ENCODE assay signal across 17 mouse cellular contexts in genomic region chr7:79511656-79512055, GRCm38 (mm10). TPM values are rescaled to one million over a fixed set of nuclear protein-coding genes. Genes with fewer than 3 reads are reported as not detected.
DNase-seq lines count a peak whose midpoint lies in the region; ATAC-seq lines count a peak whose summit lies in the region.
"Had no signal": no experiment of that assay in that cellular context is flagged by ENCODE, and none has a peak within 500 bp of the region (broad histone marks: within the 10 kb centered on the region; RNA-seq: fewer than 3 reads in every experiment).

No protein-coding gene starts in this region.

- peaks cover 100% of the 10 kb centered on the region for H3K27me3 ChIP-seq in embryonic facial prominence, embryonic 10.5 days (replicated peaks; ENCODE audit: low read depth, poor library complexity, severe bottlenecking)
- H3K27me3 ChIP-seq in hindbrain, embryonic 11.5 days (ENCODE audit: control insufficient read depth, insufficient read depth, low read length), result peaks cover 43% of the 10 kb centered on the region
- peaks cover 13% of the 10 kb centered on the region; the same call in 1 of the 2 replicates for H3K27me3 ChIP-seq in midbrain, embryonic 14.5 days (ENCODE audit: control insufficient read depth, insufficient read depth, low read length)
- H3K27me3 ChIP-seq in kidney, embryonic 14.5 days (ENCODE audit: control insufficient read depth, insufficient read depth, low read length), result peaks cover 100% of the 10 kb centered on the region

- 2% methylated on average over 5 of the region's 5 CpGs for WGBS in embryonic facial prominence, embryonic 10.5 days
- WGBS in hindbrain, embryonic 11.5 days, result 3% methylated on average over 5 of the region's 5 CpGs
- 9% methylated on average over 5 of the region's 5 CpGs for WGBS in midbrain, embryonic 14.5 days
- WGBS in kidney, embryonic 14.5 days, result 4% methylated on average over 5 of the region's 5 CpGs

- peak; percentile 6 for DNase-seq in cerebellum, adult 11 months
- DNase-seq in cerebellum, adult 11-12 months, result no peak
- DNase-seq in embryonic facial prominence, embryonic 10.5 days (ENCODE audit: low spot score), result peak; percentile 26
- peak; percentile 63 for DNase-seq in hindbrain, embryonic 11.5 days (ENCODE audit: low spot score)
- peak; percentile 61 for DNase-seq in midbrain, embryonic 14.5 days
- DNase-seq in kidney, adult 11 months, result no peak
- no peak for DNase-seq in heart, adult 11 months
- DNase-seq: gastrocnemius, adult 2 months; lung, embryonic 14.5 days had no signal

- H3K9ac ChIP-seq in hindbrain, embryonic 11.5 days (ENCODE audit: low read depth, low read length), result peak overlapping the region; percentile 99
- H3K9ac ChIP-seq in midbrain, embryonic 14.5 days (replicated peaks; ENCODE audit: low read length), result peak overlapping the region; percentile 36
- H3K9ac ChIP-seq in kidney, embryonic 14.5 days (ENCODE audit: low read depth, low read length), result no peak overlapping the region
- H3K9ac ChIP-seq: limb, embryonic 13.5 days; lung, embryonic 14.5 days had no signal

- H3K9me3 ChIP-seq in embryonic facial prominence, embryonic 10.5 days, result no peaks in the 10 kb centered on the region
- no peaks in the 10 kb centered on the region for H3K9me3 ChIP-seq in hindbrain, embryonic 11.5 days (ENCODE audit: control insufficient read depth, low read length)
- H3K9me3 ChIP-seq in midbrain, embryonic 14.5 days (ENCODE audit: control insufficient read depth, low read length), result no peaks in the 10 kb centered on the region
- no peaks in the 10 kb centered on the region for H3K9me3 ChIP-seq in kidney, embryonic 14.5 days (ENCODE audit: control insufficient read depth, low read length)
- H3K9me3 ChIP-seq: heart, embryonic 10.5 days; limb, embryonic 13.5 days had no signal

- peak overlapping the region; percentile 96; the same call in 1 of the 2 replicates for H3K4me2 ChIP-seq in hindbrain, embryonic 11.5 days (replicated peaks; ENCODE audit: low read depth, low read length)
- peak overlapping the region; percentile 73 for H3K4me2 ChIP-seq in midbrain, embryonic 14.5 days (ENCODE audit: low read length)
- no peak overlapping the region for H3K4me2 ChIP-seq in kidney, embryonic 14.5 days (replicated peaks; ENCODE audit: low read depth, low read length)
- H3K4me2 ChIP-seq: limb, embryonic 13.5 days; lung, embryonic 14.5 days had no signal

- no peak for ATAC-seq in hindbrain, embryonic 11.5 days (ENCODE audit: low FRiP score)
- ATAC-seq in midbrain, embryonic 14.5 days (ENCODE audit: low FRiP score, low TSS enrichment), result no peak
- no peak for ATAC-seq in kidney, embryonic 14.5 days (ENCODE audit: low FRiP score, low TSS enrichment)
- ATAC-seq: Patski had no signal

- peaks cover 24% of the 10 kb centered on the region for H3K4me1 ChIP-seq in embryonic facial prominence, embryonic 10.5 days
- H3K4me1 ChIP-seq in hindbrain, embryonic 11.5 days (replicated peaks; ENCODE audit: control insufficient read depth, insufficient read depth, low read length), result peaks cover 36% of the 10 kb centered on the region
- H3K4me1 ChIP-seq in midbrain, embryonic 14.5 days (ENCODE audit: control insufficient read depth, insufficient read depth, low read length), result peaks cover 81% of the 10 kb centered on the region
- 0 out of 2 replicates have a peak, but pooled peaks cover 8% of the 10 kb centered on the region for H3K4me1 ChIP-seq in kidney, embryonic 14.5 days (ENCODE audit: control insufficient read depth, insufficient read depth, low read length)

- no peak overlapping the region for H3K4me3 ChIP-seq in embryonic facial prominence, embryonic 10.5 days
- H3K4me3 ChIP-seq in hindbrain, embryonic 11.5 days (ENCODE audit: low read depth, low read length), result peak overlapping the region; percentile 15; the same call in 1 of the 2 replicates
- H3K4me3 ChIP-seq in midbrain, embryonic 14.5 days (replicated peaks; ENCODE audit: low read depth, low read length), result no peak overlapping the region
- no peak overlapping the region for H3K4me3 ChIP-seq in kidney, embryonic 14.5 days (ENCODE audit: low read length)
- H3K4me3 ChIP-seq: erythroblast, embryonic 14.5 days; gastrocnemius, adult 2 months; heart, embryonic 10.5 days; limb, embryonic 13.5 days; megakaryocyte, embryonic 14.5 days had no signal

- H3K27ac ChIP-seq in embryonic facial prominence, embryonic 10.5 days (replicated peaks), result no peak overlapping the region
- H3K27ac ChIP-seq in hindbrain, embryonic 11.5 days (ENCODE audit: low read depth, low read length), result peak overlapping the region; percentile 93
- H3K27ac ChIP-seq in midbrain, embryonic 14.5 days (replicated peaks; ENCODE audit: low read depth, low read length), result peak overlapping the region; percentile 94
- no peak overlapping the region for H3K27ac ChIP-seq in kidney, embryonic 14.5 days (ENCODE audit: low read depth, low read length)
- H3K27ac ChIP-seq: gastrocnemius, adult 2 months; heart, embryonic 10.5 days; kidney, postnatal 0 days; limb, embryonic 13.5 days; stomach, postnatal 0 days had no signal

- H3K36me3 ChIP-seq in embryonic facial prominence, embryonic 10.5 days (replicated peaks), result peaks cover 7% of the 10 kb centered on the region; the same call in 1 of the 2 replicates
- H3K36me3 ChIP-seq in hindbrain, embryonic 11.5 days (ENCODE audit: control insufficient read depth, insufficient read depth, low read length), result 0 out of 2 replicates have a peak, but pooled peaks cover 9% of the 10 kb centered on the region
- peaks cover 27% of the 10 kb centered on the region for H3K36me3 ChIP-seq in midbrain, embryonic 14.5 days (ENCODE audit: control insufficient read depth, insufficient read depth, low read length)
- no peaks in the 10 kb centered on the region for H3K36me3 ChIP-seq in kidney, embryonic 14.5 days (ENCODE audit: control insufficient read depth, insufficient read depth, low read length)
- H3K36me3 ChIP-seq: heart, embryonic 10.5 days; limb, embryonic 13.5 days had no signal

RNA-seq across cellular contexts. Expression of gene Polg, which starts 45.5 kb away (rescaled TPM):
- 33.4 and 37.8 TPM in 2 replicates for polyA plus RNA-seq in embryonic facial prominence, embryonic 10.5 days (2016; fragmentation: Nextera tagmentation; extraction: Ambion mirVana)
- 22.5 and 26.3 TPM in 2 replicates for polyA plus RNA-seq in hindbrain, embryonic 11.5 days (2014; fragmentation: Nextera tagmentation; extraction: Ambion mirVana)
- polyA plus RNA-seq in midbrain, embryonic 14.5 days (2014; fragmentation: Nextera tagmentation; extraction: Ambion mirVana), result 20.2 and 24.7 TPM in 2 replicates
- 21.3 and 35.9 TPM in 2 replicates for polyA plus RNA-seq in kidney, embryonic 14.5 days (2014; fragmentation: Nextera tagmentation; extraction: Ambion mirVana)

Comparison
In these comparisons a context has a peak if more than half of its experiments do, and no peak if none do; other contexts are left out.
1. DNase-seq: peak in cerebellum, adult 11 months (single experiment), embryonic facial prominence, embryonic 10.5 days (single experiment), hindbrain, embryonic 11.5 days (single experiment) and midbrain, embryonic 14.5 days (single experiment); none in cerebellum, adult 11-12 months (single experiment), kidney, adult 11 months (single experiment) and heart, adult 11 months (single experiment).
2. H3K27ac ChIP-seq: peak in hindbrain, embryonic 11.5 days (single experiment) and midbrain, embryonic 14.5 days (single experiment); none in embryonic facial prominence, embryonic 10.5 days (single experiment) and kidney, embryonic 14.5 days (single experiment).